Mouse (Mus musculus) liver, embryonic 15.5 days (tissue): Measurements from ENCODE around the gene Galnt14. TPM values are rescaled to one million over a fixed set of nuclear protein-coding genes. Genes with fewer than 3 reads are reported as not detected.

ENCODE experiments used
- ATAC-seq: fragments of 200-750 bp; cut with Nextera tagmentation; 2 replicates; pipeline ENCODE4 v1.8.0; 2017; ENCODE audit warnings: moderate number of reproducible peaks, mild to moderate bottlenecking, moderate library complexity; ENCODE audit not compliant: insufficient read depth
- H3K27ac ChIP-seq: fragments of 300-500 bp; sonication (generic); replicated peaks from 2 replicates; pipeline ENCODE4 v1.5.1; 2015; ENCODE audit warnings: mild to moderate bottlenecking, inconsistent platforms
- H3K27me3 ChIP-seq: fragments of 300-500 bp; sonication (generic); 2 replicates; pipeline ENCODE4 v1.6.1; 2015; ENCODE audit warnings: mild to moderate bottlenecking, inconsistent platforms
- H3K36me3 ChIP-seq: fragments of 300-500 bp; sonication (generic); replicated peaks from 2 replicates; pipeline ENCODE4 v1.6.1; 2015; ENCODE audit warnings: moderate library complexity, mild to moderate bottlenecking, inconsistent platforms
- H3K4me1 ChIP-seq: fragments of 300-500 bp; sonication (generic); replicated peaks from 2 replicates; pipeline ENCODE4 v1.6.1; 2015; ENCODE audit warnings: inconsistent platforms
- H3K4me2 ChIP-seq: fragments of 300-500 bp; sonication (generic); 2 replicates; pipeline ENCODE4 v1.6.1; 2015; ENCODE audit warnings: moderate library complexity, mild to moderate bottlenecking, inconsistent platforms
- H3K4me3 ChIP-seq: fragments of 300-500 bp; sonication (generic); replicated peaks from 2 replicates; pipeline ENCODE4 v1.5.1; 2015; ENCODE audit warnings: mild to moderate bottlenecking, inconsistent platforms
- H3K9ac ChIP-seq: fragments of 300-500 bp; sonication (generic); 2 replicates; pipeline ENCODE4 v1.6.1; 2015; ENCODE audit warnings: moderate library complexity, mild to moderate bottlenecking, inconsistent platforms
- H3K9me3 ChIP-seq: fragments of 300-500 bp; sonication (generic); replicated peaks from 2 replicates; pipeline ENCODE4 v1.6.1; 2016; ENCODE audit warnings: inconsistent platforms
- WGBS: fragments of 180-500 bp; shearing (Covaris S2); methylation state at CpG from one replicate; pipeline ENCODE4 v1.1.7; 2015; ENCODE audit warnings: mixed read lengths; ENCODE audit not compliant: insufficient replicate concordance; 5-methylcytosine and 5-hydroxymethylcytosine counted together
- polyA plus RNA-seq: library from polyadenylated mRNA; unstranded; fragments of >200 nt; fragmentation: Nextera tagmentation; extraction: Ambion mirVana; gene quantifications from 2 replicates; pipeline ENCODE4 v1.2.1, GENCODE M21; 2015

The Galnt14 gene
- polyA plus RNA-seq, result 0.05 TPM in 1 of 2 replicates, not detected in the other

DNA sequence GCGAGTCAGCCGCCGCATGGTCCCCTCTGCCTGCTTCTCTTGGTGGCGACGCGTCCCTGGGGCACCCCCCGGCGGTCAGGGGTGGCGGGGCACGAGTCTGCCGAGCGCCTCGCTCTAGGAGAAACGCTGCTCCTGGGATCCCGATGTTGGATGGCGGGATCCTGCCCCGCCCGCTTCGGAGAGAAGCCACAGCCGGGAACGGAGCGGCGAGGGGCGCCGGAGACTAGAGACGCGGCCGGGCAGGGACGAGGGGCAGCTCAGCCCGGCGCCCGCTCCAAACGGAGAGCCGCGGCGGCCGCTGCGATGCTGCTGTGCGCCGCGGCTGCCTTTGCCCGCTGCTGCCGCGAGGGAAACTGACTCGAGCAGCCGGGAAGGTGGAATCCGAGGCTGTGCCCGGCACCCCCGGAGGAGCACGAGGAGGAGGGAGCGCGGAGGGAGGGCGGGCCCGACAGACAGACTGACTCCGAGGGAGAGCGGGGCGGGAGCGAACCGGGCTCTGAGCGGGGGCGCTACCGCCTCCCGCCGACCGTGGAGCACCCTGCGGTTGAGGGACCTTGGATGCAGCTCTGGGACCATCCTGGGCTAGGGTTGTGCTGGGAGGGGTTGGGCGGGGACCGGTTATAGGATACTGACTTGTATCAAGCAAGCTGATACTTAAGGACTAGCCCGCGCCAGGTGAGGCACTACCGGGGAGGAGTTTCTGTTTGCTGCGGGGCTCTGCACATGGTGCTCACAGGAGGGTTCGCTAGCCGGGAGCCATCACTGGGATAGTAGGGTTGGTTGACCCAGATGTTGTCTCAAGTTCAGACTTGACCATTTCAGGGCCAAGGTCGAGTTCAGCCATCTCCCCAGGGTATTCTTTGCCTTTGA is at the start of gene Galnt14:
TSS of gene Galnt14 (minus strand) at position 412 of the 870 bp plus-strand sequence.
- H3K27ac ChIP-seq, result no peak within 1 kb of the TSS
- peaks cover 61% of the 10 kb centered on the region for H3K27me3 ChIP-seq
- H3K4me3 ChIP-seq, result peak within 1 kb of the TSS; percentile 29
- H3K4me1 ChIP-seq, result no peaks in the 10 kb centered on the region
- H3K9me3 ChIP-seq, result no peaks in the 10 kb centered on the region
- H3K4me2 ChIP-seq, result peak within 1 kb of the TSS; percentile 54
- WGBS, result 1% methylated on average over 75 of the region's 75 CpGs
- no peak within 1 kb of the TSS for H3K9ac ChIP-seq
- no peaks in the 10 kb centered on the region for H3K36me3 ChIP-seq
- ATAC-seq, result no peak

DNA sequence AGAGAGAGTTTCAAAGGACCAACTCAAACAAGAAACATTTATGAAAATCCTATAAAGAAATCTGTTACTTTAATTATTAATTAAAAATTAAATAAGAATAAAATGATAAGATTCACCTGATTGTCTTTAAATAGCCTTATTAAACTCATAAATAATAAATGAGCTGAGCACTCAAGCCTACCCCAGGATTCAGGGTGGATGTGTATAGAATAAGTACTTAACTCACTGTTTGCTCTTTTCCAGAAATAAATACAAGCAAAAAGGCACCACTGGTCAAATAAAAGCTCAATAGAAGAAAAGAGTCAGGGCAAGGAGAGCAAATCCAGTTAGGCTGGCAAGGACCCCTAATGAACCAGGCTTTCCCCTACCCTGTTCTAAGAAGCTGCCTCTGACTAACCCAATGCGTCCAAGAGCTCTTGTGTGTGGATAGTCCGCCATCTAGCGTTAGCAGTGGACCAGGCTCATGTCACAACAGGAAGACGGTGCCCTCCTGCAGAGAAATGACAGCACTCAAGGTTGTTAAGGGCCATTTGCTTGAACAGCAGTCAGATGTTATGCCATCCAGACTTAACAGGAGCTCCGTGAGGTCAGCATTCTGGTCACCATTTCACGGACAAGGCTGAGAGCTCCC is 33.5 kb upstream of the Galnt14 start:
- WGBS, result 3% methylated on average over 6 of the region's 6 CpGs
- ATAC-seq, result no peak
- Histone ChIP-seq H3K4me1 (no peaks in the 10 kb centered on the region), H3K27me3 (no peaks in the 10 kb centered on the region), H3K9me3 (no peaks in the 10 kb centered on the region), H3K4me3 (no peak overlapping the region), H3K9ac (no peak overlapping the region), H3K36me3 (no peaks in the 10 kb centered on the region), H3K27ac (no peak overlapping the region), H3K4me2 (no peak overlapping the region)

DNA sequence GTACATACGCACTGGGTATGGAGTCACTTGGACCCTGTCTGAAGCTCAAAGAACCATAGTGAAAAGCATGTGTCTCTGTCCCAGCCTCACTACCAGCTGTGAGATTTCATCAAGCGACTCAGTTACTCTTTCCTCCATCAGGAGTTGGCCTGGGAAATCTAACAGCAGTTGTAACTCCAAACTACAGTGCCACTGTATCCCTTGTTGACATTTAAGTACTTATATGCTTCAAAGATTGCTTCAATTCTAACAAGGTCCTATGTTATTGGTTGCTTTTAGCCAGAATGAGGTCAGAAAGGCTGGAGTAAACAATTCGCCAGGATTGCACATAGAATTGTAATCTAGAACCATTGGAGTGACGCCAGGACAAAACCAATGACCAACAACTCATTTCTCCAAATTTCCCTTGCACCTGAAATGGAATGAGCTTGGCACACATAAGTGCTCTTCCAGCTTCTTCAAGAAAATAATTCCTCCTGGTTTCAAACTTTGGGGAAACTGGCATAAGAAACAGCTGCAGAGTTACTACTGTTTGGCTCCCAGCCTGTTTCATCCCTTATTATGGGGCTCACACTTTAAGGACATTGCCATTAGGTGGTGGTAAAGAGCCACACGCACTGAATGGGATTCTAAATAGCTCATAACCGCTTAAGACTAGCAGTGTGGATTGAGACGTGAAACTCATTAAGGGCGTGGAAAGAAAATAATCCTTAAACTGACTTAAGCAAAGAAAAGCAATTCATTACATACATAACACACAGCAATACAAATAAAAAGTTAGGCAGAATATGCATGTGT is 13.8 kb upstream of the Galnt14 start:
- no peaks in the 10 kb centered on the region for H3K27me3 ChIP-seq
- H3K4me2 ChIP-seq, result no peak overlapping the region
- H3K27ac ChIP-seq, result no peak overlapping the region
- H3K36me3 ChIP-seq, result no peaks in the 10 kb centered on the region
- H3K4me1 ChIP-seq, result no peaks in the 10 kb centered on the region
- H3K9me3 ChIP-seq, result no peaks in the 10 kb centered on the region
- ATAC-seq, result no peak
- WGBS, result 46% methylated on average over 8 of the region's 8 CpGs
- H3K4me3 ChIP-seq, result no peak overlapping the region
- no peak overlapping the region for H3K9ac ChIP-seq

DNA sequence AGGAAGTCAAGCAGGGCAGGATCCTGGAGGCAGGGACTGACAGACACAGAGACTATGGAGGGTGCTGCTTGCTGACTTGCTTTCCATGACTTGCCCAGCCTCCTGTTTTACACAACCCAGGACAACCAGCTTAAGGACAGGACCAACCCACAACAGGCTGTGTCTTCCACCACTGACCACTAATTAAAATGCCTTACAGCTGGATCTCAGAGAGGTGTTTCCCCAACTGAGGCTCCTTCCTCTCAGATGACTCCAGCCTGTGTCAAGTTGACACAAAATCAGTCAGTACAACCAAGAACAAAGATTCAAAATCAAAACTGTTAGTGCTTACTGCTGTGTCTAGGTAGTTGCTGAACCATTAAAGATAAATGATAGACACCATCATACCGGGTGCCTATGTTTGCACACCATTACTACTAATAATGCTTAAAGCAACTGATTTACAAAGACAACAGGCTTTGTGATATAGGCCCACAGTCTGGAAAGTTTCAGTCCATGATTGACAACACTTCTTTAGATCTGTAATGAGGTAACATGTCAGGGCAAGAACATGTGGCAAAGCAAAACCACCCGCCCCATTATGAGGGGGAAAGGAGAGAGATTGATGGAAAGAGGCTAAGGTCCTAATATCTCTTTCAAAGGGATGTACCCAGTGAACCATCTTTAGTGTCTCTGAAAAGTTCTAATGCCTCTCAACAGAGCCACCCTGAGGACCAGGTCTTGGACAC is 8.9 kb upstream of the Galnt14 start:
- no peak for ATAC-seq
- H3K4me3 ChIP-seq, result no peak overlapping the region
- WGBS, result 55% methylated on average over 2 of the region's 2 CpGs

DNA sequence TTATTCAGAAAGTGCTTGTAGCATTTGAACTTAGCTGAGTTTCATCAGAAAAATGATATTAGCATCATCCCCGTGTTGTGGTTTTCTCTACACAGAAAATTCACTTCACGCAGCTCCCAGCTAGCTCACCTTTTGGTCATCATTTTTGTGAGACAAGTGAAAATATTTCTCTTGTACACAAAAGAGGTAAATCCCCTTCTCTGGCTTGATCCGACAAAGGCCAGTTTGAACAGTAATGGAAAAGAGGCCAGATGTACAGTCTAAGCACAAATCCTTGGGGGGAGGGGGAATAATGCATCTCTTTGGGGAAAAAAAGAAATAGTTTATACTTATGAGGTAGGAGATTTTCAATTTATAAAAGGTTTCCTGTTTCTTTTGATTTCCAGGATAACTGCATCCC is 6.4 kb upstream of the Galnt14 start:
- Histone ChIP-seq H3K4me3 (no peak overlapping the region), H3K4me1 (no peaks in the 10 kb centered on the region), H3K4me2 (no peak overlapping the region), H3K27ac (no peak overlapping the region), H3K36me3 (no peaks in the 10 kb centered on the region), H3K27me3 (peaks cover 23% of the 10 kb centered on the region), H3K9ac (no peak overlapping the region), H3K9me3 (no peaks in the 10 kb centered on the region)
- ATAC-seq, result no peak
- 51% methylated on average over 3 of the region's 3 CpGs for WGBS

More for the DNA sequence above, 8.9 kb upstream of the Galnt14 start:
- Histone ChIP-seq H3K9me3 (no peaks in the 10 kb centered on the region), H3K36me3 (no peaks in the 10 kb centered on the region), H3K4me1 (no peaks in the 10 kb centered on the region), H3K27ac (no peak overlapping the region), H3K27me3 (peaks cover 4% of the 10 kb centered on the region), H3K9ac (no peak overlapping the region), H3K4me2 (no peak overlapping the region)

DNA sequence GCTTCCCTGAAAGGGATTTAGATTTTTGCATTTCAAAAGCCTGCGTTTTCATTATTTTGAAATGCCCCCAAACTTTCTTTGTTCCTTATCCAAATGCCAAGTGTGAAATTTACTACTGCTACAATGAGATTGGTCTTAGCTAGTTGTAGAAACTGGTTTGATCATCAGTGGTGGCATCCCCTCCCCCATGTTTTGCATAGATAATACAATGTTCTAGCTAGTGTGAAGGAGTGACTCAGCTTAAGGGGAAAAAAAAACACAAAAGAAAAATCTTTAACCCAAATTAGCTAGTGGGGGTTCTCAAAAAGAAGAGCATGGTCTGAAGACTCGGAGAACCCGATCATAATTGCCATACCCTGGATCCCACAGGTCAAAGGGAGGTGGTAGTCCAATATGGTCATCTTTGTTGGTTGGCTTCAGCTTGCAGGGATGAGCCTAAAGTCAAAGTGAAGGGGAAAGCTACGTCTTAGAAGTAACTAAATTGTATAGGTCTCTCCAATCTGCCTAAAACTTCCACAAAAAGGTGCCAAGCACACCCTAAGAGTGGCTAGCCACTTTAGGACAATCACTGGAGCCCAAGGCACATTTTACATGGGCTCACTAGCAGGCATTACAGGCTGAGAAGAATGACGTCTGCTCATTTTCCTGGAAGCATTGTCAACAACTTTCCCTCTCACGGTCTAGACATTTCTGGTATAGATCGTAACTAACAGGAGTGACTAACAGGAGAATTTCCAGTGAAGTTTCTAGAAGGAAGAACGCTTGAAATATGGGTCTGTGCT is 4.4 kb upstream of the Galnt14 start:
- Histone ChIP-seq H3K4me1 (no peaks in the 10 kb centered on the region), H3K27me3 (peaks cover 43% of the 10 kb centered on the region), H3K9ac (no peak overlapping the region), H3K4me2 (no peak overlapping the region), H3K36me3 (no peaks in the 10 kb centered on the region), H3K9me3 (no peaks in the 10 kb centered on the region), H3K27ac (no peak overlapping the region), H3K4me3 (no peak overlapping the region)
- no peak for ATAC-seq
- 53% methylated on average over 8 of the region's 8 CpGs for WGBS

DNA sequence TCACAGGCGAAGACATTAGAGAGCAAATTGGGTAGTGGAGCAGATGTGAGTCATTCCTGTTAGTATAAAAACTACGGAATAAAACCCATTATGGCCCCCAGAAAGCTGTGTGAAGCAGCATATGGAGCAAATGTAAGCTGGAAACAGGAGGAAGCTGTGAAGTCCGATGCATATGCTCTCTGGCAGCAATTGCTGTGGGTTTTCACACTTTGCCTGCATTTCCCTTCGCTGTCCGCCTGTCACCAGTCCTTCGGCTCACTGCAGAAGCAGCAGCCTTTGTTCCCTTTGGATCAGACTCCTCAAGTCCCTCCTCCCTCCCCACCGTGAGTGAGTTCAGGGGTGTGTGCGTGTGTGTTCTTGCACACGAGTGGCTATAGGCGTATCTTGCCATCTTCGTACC is 3.1 kb upstream of the Galnt14 start:
- Histone ChIP-seq H3K9me3 (no peaks in the 10 kb centered on the region), H3K27me3 (peaks cover 56% of the 10 kb centered on the region), H3K27ac (no peak overlapping the region), H3K4me1 (no peaks in the 10 kb centered on the region), H3K4me2 (no peak overlapping the region), H3K9ac (no peak overlapping the region), H3K36me3 (no peaks in the 10 kb centered on the region), H3K4me3 (no peak overlapping the region)
- no peak for ATAC-seq
- WGBS, result 36% methylated on average over 11 of the region's 11 CpGs

DNA sequence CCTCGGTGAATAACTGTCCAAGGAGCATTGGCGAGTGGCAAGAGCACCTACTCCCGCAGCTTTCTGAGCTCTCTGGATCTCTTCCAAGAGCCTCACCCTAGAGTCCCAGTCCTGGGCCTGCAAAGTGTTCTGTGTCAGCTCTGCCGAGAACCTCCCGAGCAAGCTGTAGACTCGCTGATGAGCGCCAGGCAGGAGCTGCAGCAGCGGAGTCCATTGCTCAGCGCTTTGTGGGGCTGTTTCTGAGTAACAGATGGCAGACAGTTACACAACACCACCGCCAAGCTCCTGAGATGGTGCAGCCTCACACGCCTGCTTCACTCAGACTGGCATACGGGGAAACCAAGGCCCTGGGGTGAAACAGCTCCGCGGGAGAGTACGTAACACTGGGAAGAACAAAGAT is 1.7 kb upstream of the Galnt14 start:
- 58% methylated on average over 15 of the region's 15 CpGs for WGBS
- Histone ChIP-seq H3K4me1 (no peaks in the 10 kb centered on the region), H3K27me3 (peaks cover 61% of the 10 kb centered on the region), H3K9me3 (no peaks in the 10 kb centered on the region), H3K4me3 (no peak overlapping the region), H3K36me3 (no peaks in the 10 kb centered on the region), H3K27ac (no peak overlapping the region), H3K9ac (no peak overlapping the region), H3K4me2 (no peak overlapping the region)
- no peak for ATAC-seq

DNA sequence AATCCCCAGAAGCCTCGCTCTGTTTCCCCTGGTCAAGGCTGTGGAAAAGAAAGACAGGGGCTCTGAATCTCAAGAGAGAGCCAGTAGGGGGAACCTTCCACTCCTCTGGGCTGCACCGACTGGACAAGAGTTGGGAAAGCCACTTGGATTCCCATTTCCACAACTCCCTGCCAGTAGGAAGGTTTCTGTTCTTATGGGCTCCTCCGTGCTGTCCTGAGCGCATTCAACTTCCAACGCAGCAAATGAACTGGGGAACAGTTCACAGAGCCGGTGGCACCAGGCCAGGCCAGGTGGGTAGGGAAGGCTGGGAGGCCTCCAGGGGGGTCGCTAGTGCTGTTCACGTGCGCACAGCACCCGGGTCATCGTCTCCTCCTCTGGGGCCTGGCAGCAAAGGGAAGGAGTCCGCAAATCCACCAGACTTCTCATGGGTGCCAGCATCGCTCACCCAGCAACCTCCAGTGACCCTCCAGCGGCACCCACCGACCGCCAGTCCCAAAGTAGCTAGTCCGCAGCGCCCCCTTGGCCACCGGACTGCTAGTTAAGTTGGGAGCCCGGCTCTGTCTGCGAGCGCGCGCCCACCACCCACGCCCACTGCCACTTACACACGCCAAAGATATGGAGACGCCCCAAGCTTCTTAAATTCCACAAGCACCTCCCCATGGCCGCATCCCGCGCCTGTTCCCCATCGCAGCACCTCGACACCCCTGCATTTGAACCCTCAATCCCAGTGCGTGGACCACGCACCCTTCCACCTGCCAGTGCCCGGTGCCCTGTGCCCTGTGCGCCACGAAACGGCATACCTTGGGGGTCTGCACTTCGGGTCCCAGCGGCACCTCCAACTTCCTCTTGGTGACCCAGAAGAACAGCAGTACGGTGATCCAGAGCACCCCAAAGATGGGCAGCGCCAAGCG is 867 bp downstream of the Galnt14 start:
- 0 out of 2 replicates have a peak overlapping the region, but pooled peaks have one; percentile 29 for H3K4me3 ChIP-seq
- H3K9ac ChIP-seq, result no peak overlapping the region
- peak overlapping the region; percentile 54 for H3K4me2 ChIP-seq
- WGBS, result 5% methylated on average over 43 of the region's 43 CpGs
- no peaks in the 10 kb centered on the region for H3K9me3 ChIP-seq
- H3K27me3 ChIP-seq, result peaks cover 58% of the 10 kb centered on the region
- no peaks in the 10 kb centered on the region for H3K4me1 ChIP-seq
- ATAC-seq, result no peak
- no peak overlapping the region for H3K27ac ChIP-seq
- no peaks in the 10 kb centered on the region for H3K36me3 ChIP-seq
